Mouse (Mus musculus): ENCODE measurements at regions not wholly inside any gene's neighbourhood (a gene's known extent, or its start where the extent isn't known, plus 50 kb on each side); places are given as distances from the start of the nearest gene placed in this dataset.

DNA sequence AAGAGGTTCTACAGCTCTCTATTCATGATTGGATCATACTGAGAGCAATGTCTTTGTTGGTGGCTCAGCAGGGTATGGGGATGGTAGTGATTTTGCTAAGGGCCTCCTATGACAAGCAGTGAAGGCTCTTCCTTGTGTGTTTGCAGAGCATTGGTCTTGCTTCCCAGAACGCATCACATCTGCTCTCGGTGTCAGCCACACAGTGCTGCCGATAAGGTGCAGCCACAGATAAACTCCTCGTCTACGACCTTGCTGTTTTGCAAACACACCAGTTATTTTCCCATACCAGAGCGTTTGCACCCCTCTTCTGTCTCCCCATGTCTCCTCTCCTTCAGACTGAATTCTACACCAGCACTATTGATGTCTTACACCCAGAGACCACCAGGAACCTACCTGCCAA is 68.4 kb upstream of the Thpo start:
- no peak for TF ChIP-seq EP300 (optimal IDR thresholded peaks at IDR 0.05)
- TF ChIP-seq CTCF (IDR thresholded peaks at IDR 0.05; ENCODE audit: low read depth) = no peak

All from stomach, postnatal 0 days (tissue).